ENCODE assay signal across 17 mouse cellular contexts in the genomic region with DNA sequence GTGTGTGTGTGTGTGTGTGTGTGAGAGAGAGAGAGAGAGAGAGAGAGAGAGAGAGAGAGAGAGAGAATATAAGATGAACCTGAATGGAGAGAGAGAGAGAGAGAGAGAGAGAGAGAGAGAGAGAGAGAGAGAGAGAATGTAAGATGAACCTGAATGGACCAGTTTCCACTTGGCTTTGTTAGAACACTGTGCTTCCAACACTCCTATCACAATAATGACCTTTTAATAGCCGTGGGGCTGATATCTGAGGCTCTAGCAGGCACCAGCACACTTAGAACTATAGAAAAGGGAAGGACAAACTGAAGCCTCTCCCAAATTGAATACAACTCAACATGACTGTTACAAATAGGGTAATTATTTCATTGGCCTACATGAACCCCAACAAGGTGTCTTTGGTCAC.
"Had no signal": no experiment of that assay in that cellular context is flagged by ENCODE, and none has a peak within 500 bp of the region (broad histone marks: within the 10 kb centered on the region; RNA-seq: fewer than 3 reads in every experiment).

No protein-coding gene starts in this region.

- H3K9me3 ChIP-seq: limb, embryonic 10.5 days; limb, embryonic 13.5 days; liver, embryonic 12.5 days; liver, embryonic 15.5 days; lung, embryonic 15.5 days had no signal

- H3K27ac ChIP-seq: kidney, postnatal 0 days; layer of hippocampus, adult 2 months; limb, embryonic 10.5 days; limb, embryonic 13.5 days; liver, embryonic 12.5 days; liver, embryonic 15.5 days; lung, embryonic 15.5 days had no signal

- H3K4me3 ChIP-seq: layer of hippocampus, adult 2 months; limb, embryonic 10.5 days; limb, embryonic 13.5 days; liver, embryonic 12.5 days; liver, embryonic 15.5 days; lung, embryonic 15.5 days had no signal

- H3K4me2 ChIP-seq: limb, embryonic 13.5 days; liver, embryonic 12.5 days; liver, embryonic 15.5 days; lung, embryonic 15.5 days; midbrain, embryonic 11.5 days had no signal

- H3K4me1 ChIP-seq: liver, embryonic 12.5 days; liver, embryonic 15.5 days; lung, embryonic 15.5 days had no signal

- H3K36me3 ChIP-seq: limb, embryonic 10.5 days; limb, embryonic 13.5 days; liver, embryonic 12.5 days; liver, embryonic 15.5 days; lung, embryonic 15.5 days had no signal

- H3K9ac ChIP-seq: limb, embryonic 13.5 days; liver, embryonic 12.5 days; liver, embryonic 15.5 days; lung, embryonic 15.5 days had no signal

- DNase-seq: kidney, postnatal 25 days; layer of hippocampus, adult 9-11 months; liver; lung, adult 18-20 months; lung, postnatal 10 days; lung, postnatal 36 days; midbrain, embryonic 14.5 days; thymus, adult 18-20 months; thymus, postnatal 36 days had no signal

- H3K27me3 ChIP-seq: limb, embryonic 13.5 days; liver, embryonic 12.5 days; liver, embryonic 15.5 days; lung, embryonic 15.5 days had no signal

- ATAC-seq: liver, embryonic 12.5 days had no signal
